Mouse (Mus musculus) limb, embryonic 14.5 days (tissue): Measurements from ENCODE around the gene Ccnl2. TPM values are rescaled to one million over a fixed set of nuclear protein-coding genes. Genes with fewer than 3 reads are reported as not detected.

ENCODE experiments used
- ATAC-seq: fragments of 200-750 bp; cut with Nextera tagmentation; 2 replicates; pipeline ENCODE4 v1.8.0; 2017; ENCODE audit warnings: low read depth, moderate number of reproducible peaks, moderate TSS enrichment; ENCODE audit not compliant: low FRiP score
- DNase-seq: peaks from one replicate; pipeline ENCODE4 v3.0.0-alpha.2; 2015; ENCODE audit warnings: low spot score
- H3K27ac ChIP-seq: fragments of 300-500 bp; sonication (generic); replicated peaks from 2 replicates; pipeline ENCODE4 v1.5.1; 2014; ENCODE audit warnings: low read depth, mild to moderate bottlenecking, low read length, moderate library complexity, mixed read lengths
- H3K27me3 ChIP-seq: fragments of 300-500 bp; sonication (generic); 2 replicates; pipeline ENCODE4 v1.6.1; 2014; ENCODE audit warnings: low read length, mixed read lengths; ENCODE audit not compliant: control insufficient read depth, insufficient read depth
- H3K36me3 ChIP-seq: fragments of 300-500 bp; sonication (generic); 2 replicates; pipeline ENCODE4 v1.6.1; 2014; ENCODE audit warnings: mild to moderate bottlenecking, low read length, moderate library complexity, mixed read lengths; ENCODE audit not compliant: control insufficient read depth, insufficient read depth
- H3K4me1 ChIP-seq: fragments of 300-500 bp; sonication (generic); 2 replicates; pipeline ENCODE4 v1.6.1; 2014; ENCODE audit warnings: antibody characterized with exemption, low read length, mixed read lengths; ENCODE audit not compliant: control insufficient read depth, insufficient read depth
- H3K4me2 ChIP-seq: fragments of 300-500 bp; sonication (generic); replicated peaks from 2 replicates; pipeline ENCODE4 v1.6.1; 2014; ENCODE audit warnings: low read depth, mild to moderate bottlenecking, low read length, moderate library complexity; ENCODE audit not compliant: severe bottlenecking
- H3K4me3 ChIP-seq: fragments of 300-500 bp; sonication (generic); replicated peaks from 2 replicates; pipeline ENCODE4 v1.5.1; 2014; ENCODE audit warnings: low read length
- H3K9ac ChIP-seq: fragments of 300-500 bp; sonication (generic); 2 replicates; pipeline ENCODE4 v1.6.1; 2014; ENCODE audit warnings: mild to moderate bottlenecking, low read depth, low read length, moderate library complexity; ENCODE audit not compliant: severe bottlenecking
- H3K9me3 ChIP-seq: fragments of 300-500 bp; sonication (generic); 2 replicates; pipeline ENCODE4 v1.6.1; 2016; ENCODE audit warnings: low read length; ENCODE audit not compliant: control insufficient read depth
- POLR2A ChIP-seq: fragments of 200-500 bp; IDR thresholded peaks from 2 replicates; pipeline ENCODE4 v1.8.0; 2012; ENCODE audit warnings: inconsistent platforms, mild to moderate bottlenecking, moderate library complexity, borderline replicate concordance; ENCODE audit not compliant: insufficient read depth, insufficient read length; ENCODE audit errors: extremely low read depth
- WGBS: fragments of 180-500 bp; shearing (Covaris S2); extraction: QIAGEN DNeasy Blood & Tissue Kit; methylation state at CpG from one replicate; pipeline ENCODE4 v1.1.7; 2014; 5-methylcytosine and 5-hydroxymethylcytosine counted together
- polyA plus RNA-seq, 2 experiments: library from polyadenylated mRNA; depleted of rRNA in 1 of 2; stranded (reverse) in 1 of 2; unstranded in 1 of 2; fragments of >200 nt; fragmentation: Nextera tagmentation in 1 of 2; extraction: Ambion mirVana in 1 of 2; gene quantifications; 2 replicates each; pipeline versions ENCODE4 v1.2.1 to v1.2.3; 2012 to 2014

Gene Ccnl2
- polyA plus RNA-seq, 2 experiments = 190 to 304 TPM

DNA sequence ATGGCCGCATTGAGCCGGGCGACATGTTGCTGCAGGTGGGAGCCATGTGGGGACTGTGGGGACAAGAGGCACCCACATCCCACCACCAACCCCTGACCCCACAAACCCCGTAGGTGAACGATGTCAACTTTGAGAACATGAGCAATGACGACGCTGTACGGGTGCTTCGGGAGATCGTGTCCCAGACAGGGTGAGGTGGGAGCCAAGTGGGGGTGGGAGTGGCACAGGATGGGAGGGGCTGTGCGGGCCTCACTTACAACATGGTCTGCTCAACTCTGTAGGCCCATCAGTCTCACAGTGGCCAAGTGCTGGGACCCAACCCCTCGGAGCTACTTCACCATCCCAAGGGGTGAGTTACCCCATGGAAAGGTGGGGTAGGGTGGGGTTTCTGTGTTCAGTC lies 42.7 kb downstream of the Ccnl2 start:
- H3K9ac ChIP-seq = no peak overlapping the region
- no peak overlapping the region for H3K27ac ChIP-seq
- H3K36me3 ChIP-seq = peaks cover 44% of the 10 kb centered on the region
- WGBS = 95% methylated on average over 11 of the region's 12 CpGs
- no peak for TF ChIP-seq POLR2A
- no peak for DNase-seq
- H3K4me1 ChIP-seq = no peaks in the 10 kb centered on the region
- H3K9me3 ChIP-seq = no peaks in the 10 kb centered on the region
- no peak for ATAC-seq
- no peak overlapping the region for H3K4me3 ChIP-seq
- no peak overlapping the region for H3K4me2 ChIP-seq
- H3K27me3 ChIP-seq = no peaks in the 10 kb centered on the region

DNA sequence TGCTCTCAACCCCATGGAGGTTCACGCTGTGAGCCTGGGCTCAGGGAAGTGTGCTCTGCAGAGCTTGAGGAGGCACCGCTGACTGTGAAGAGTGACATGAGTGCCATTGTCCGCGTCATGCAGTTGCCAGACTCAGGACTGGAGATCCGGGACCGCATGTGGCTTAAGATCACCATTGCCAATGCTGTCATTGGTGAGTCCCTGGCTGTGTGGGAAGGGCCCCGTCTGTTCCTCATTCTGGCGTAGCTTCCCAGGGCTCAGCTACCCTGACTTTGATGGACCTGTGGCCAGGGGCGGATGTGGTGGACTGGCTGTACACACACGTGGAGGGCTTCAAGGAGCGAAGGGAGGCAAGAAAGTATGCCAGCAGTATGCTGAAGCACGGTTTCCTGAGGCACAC lies 43.8 kb downstream of the Ccnl2 start:
- H3K4me2 ChIP-seq = no peak overlapping the region
- TF ChIP-seq POLR2A = no peak
- no peaks in the 10 kb centered on the region for H3K27me3 ChIP-seq
- no peaks in the 10 kb centered on the region for H3K9me3 ChIP-seq
- no peak overlapping the region for H3K9ac ChIP-seq
- no peak overlapping the region for H3K4me3 ChIP-seq
- peaks cover 49% of the 10 kb centered on the region for H3K36me3 ChIP-seq
- WGBS = 93% methylated on average over 12 of the region's 12 CpGs
- DNase-seq = no peak
- no peaks in the 10 kb centered on the region for H3K4me1 ChIP-seq
- no peak overlapping the region for H3K27ac ChIP-seq
- ATAC-seq = no peak

DNA sequence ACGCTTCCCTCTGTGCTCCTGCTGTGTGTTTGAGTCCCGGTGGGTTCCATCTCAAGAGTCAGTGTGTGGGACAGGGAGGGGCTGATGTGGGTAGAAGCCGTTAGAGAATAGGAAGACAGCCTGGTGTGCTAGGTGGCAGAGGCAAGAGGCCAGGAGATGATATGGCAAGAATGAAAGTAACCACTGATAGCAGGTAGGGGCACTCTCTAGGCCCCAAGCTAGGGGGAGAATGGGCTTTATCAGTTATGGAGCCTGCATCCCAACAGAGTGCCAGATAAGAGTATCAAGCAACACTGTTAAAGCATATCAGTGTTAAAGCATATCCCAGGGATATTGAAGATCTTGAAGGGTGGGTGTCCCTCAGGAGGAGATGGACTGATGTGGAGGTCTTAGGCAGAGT lies 44.6 kb downstream of the Ccnl2 start:
- ATAC-seq (no peak), DNase-seq (no peak)
- Histone ChIP-seq H3K4me2 (no peak overlapping the region), H3K9me3 (no peaks in the 10 kb centered on the region), H3K4me3 (no peak overlapping the region), H3K4me1 (no peaks in the 10 kb centered on the region), H3K9ac (no peak overlapping the region), H3K27ac (no peak overlapping the region), H3K27me3 (no peaks in the 10 kb centered on the region), H3K36me3 (peaks cover 53% of the 10 kb centered on the region)
- 82% methylated on average over 3 of the region's 3 CpGs for WGBS
- TF ChIP-seq POLR2A = no peak

DNA sequence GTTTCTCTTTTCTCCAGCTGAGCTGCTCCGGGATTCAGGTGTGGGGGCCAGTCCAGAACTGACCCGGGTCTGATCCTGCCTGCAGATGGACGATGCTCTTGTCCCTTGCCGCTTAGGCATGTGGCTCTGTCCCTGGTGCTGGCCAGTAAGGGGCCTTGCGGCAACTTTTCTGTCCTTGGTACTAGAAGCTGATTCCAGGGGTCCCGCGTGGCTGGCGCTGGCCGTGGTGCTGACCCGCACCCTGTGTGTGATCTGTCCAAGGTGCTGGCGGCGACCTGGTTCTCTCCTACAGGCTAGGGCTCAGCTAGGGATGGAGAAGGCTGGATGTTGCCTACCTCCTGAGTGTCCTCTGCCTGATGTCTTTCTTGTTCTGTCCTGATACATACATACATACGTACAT lies 47.0 kb downstream of the Ccnl2 start:
- Histone ChIP-seq H3K9me3 (no peaks in the 10 kb centered on the region), H3K4me3 (no peak overlapping the region), H3K4me2 (no peak overlapping the region), H3K27me3 (no peaks in the 10 kb centered on the region), H3K9ac (no peak overlapping the region), H3K27ac (no peak overlapping the region), H3K36me3 (peaks cover 47% of the 10 kb centered on the region), H3K4me1 (no peaks in the 10 kb centered on the region)
- ATAC-seq = peak; percentile 32; the same call in 1 of the 2 replicates
- no peak for TF ChIP-seq POLR2A
- peak; percentile 75 for DNase-seq
- 14% methylated on average over 13 of the region's 13 CpGs for WGBS

DNA sequence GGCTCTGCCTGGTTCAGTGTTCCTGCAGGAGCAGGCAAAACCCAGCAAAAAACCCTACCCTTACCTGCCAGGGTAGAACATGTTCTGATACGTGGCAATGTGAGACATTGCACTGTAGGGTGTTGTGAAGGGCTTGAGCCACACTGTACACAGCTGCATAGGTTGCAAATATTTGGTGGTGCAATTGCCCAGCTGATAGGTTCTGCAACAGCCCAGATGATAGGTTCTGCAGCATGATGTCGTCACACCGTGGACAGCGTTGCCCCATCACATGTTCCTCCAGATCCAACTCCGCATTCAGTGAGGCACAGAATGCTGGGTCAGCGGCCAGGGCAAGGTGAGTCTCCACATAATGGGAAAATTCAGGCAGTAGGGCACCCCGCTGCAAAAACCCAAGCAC lies 49.5 kb downstream of the Ccnl2 start:
- H3K4me1 ChIP-seq = no peaks in the 10 kb centered on the region
- WGBS = 86% methylated on average over 7 of the region's 7 CpGs
- H3K4me3 ChIP-seq = no peak overlapping the region
- H3K4me2 ChIP-seq = no peak overlapping the region
- TF ChIP-seq POLR2A = no peak
- H3K27me3 ChIP-seq = no peaks in the 10 kb centered on the region
- no peak overlapping the region for H3K9ac ChIP-seq
- DNase-seq (no peak), ATAC-seq (no peak)
- no peak overlapping the region for H3K27ac ChIP-seq
- H3K36me3 ChIP-seq = peaks cover 53% of the 10 kb centered on the region
- no peaks in the 10 kb centered on the region for H3K9me3 ChIP-seq

DNA sequence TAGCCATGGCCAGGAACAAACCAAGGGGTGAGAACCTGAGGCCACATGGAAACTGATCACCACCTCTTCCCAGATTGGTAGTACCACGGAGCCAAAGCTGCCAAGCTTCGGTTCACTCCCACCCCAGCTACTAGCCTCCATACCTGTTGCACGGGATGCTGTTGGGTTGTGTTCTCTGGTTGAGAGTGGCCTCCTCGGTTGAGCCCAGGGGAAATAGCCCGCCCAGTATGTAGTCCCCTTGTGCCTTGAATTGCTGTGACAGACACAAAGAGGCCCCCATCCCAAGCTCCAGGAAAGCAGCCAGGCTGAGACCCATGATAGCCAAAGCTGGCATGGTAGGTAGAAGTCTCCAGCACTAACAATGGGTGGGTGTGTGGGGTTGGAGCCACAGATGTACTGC lies 50.7 kb downstream of the Ccnl2 start, which contains the start of gene Tas1r3:
Gene Tas1r3, minus strand, starts transcription at position 362 of the 400 bp plus-strand sequence.
- DNase-seq (no peak), ATAC-seq (no peak)
- Histone ChIP-seq H3K27ac (no peak within 1 kb of the TSS), H3K36me3 (peaks cover 44% of the 10 kb centered on the region), H3K27me3 (no peaks in the 10 kb centered on the region), H3K4me3 (no peak within 1 kb of the TSS), H3K9me3 (no peaks in the 10 kb centered on the region), H3K4me2 (no peak within 1 kb of the TSS), H3K9ac (no peak within 1 kb of the TSS), H3K4me1 (no peaks in the 10 kb centered on the region)
- WGBS = 86% methylated on average over 5 of the region's 5 CpGs
- no peak for TF ChIP-seq POLR2A
